Comparison of ENCODE assay signal across 32 mouse cellular contexts in the genomic region with DNA sequence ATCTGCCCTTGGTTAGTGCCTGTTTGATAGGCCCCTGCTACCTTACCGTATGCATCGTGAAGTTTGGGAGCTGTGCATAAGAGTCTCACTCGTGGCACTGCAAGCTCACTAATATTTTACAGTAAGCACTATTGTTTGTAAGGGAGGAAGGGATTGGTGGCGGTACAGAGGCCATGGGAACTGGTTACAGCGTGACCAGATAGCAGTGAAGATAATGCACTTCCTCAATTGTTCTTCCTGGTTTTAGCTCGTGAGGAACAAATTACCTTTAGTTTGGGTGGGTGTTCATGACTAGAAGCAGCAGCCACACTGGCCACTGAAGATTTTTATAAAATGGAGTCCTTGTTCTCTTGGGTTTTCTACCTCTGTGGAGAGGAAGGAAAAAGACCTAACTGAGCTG. TPM values are rescaled to one million over a fixed set of nuclear protein-coding genes. Genes with fewer than 3 reads are reported as not detected.
DNase-seq lines count a peak whose midpoint lies in the region; ATAC-seq lines count a peak whose summit lies in the region.
"Had no signal": no experiment of that assay in that cellular context is flagged by ENCODE, and none has a peak within 500 bp of the region (broad histone marks: within the 10 kb centered on the region; RNA-seq: fewer than 3 reads in every experiment).

No protein-coding gene starts in this region.

- no peak overlapping the region for H3K4me3 ChIP-seq in kidney, embryonic 15.5 days (replicated peaks)
- H3K4me3 ChIP-seq in hindbrain, embryonic 10.5 days, result no peak overlapping the region
- H3K4me3 ChIP-seq: embryonic facial prominence, embryonic 12.5 days; hindbrain, embryonic 15.5 days; lung, embryonic 15.5 days; midbrain, embryonic 13.5 days; stomach, embryonic 15.5 days had no signal

- H3K4me2 ChIP-seq in kidney, embryonic 15.5 days, result no peak overlapping the region
- H3K4me2 ChIP-seq: embryonic facial prominence, embryonic 12.5 days; heart, embryonic 11.5 days; hindbrain, embryonic 15.5 days; lung, embryonic 15.5 days; midbrain, embryonic 13.5 days; stomach, embryonic 15.5 days had no signal

- no peak overlapping the region for H3K9ac ChIP-seq in kidney, embryonic 15.5 days
- H3K9ac ChIP-seq: hindbrain, embryonic 15.5 days; lung, embryonic 15.5 days; midbrain, embryonic 13.5 days; stomach, embryonic 15.5 days had no signal

- peaks cover 3% of the 10 kb centered on the region; the same call in 1 of the 2 replicates for H3K4me1 ChIP-seq in kidney, embryonic 15.5 days
- peaks cover 18% of the 10 kb centered on the region for H3K4me1 ChIP-seq in hindbrain, embryonic 10.5 days (replicated peaks)
- H3K4me1 ChIP-seq: embryonic facial prominence, embryonic 12.5 days; lung, embryonic 15.5 days had no signal

- DNase-seq in kidney, postnatal 25 days, result no peak
- DNase-seq in 416B (ENCODE audit: low read depth), result peak; percentile 39
- DNase-seq in MEL-GATA-1-ER (ENCODE audit: extremely low read depth, low read depth), result peak; percentile 73
- DNase-seq in hindbrain, embryonic 10.5 days (ENCODE audit: low spot score), result no peak
- DNase-seq in lung, postnatal 14 days, result no peak
- DNase-seq: adrenal gland, adult 8-10 months; cerebellum, adult 11 months; cerebellum, adult 9-10 months; cerebellum, postnatal 36 days; embryo, embryonic 11 days; gastrocnemius, postnatal 14 days; heart, adult 18-20 months; heart, postnatal 4 days; kidney, adult 11 months; kidney, postnatal 4 days; layer of hippocampus, adult 9-11 months; liver; lung, postnatal 36 days; retina, postnatal 1 day; right cerebral cortex, postnatal 14 days; thymus, postnatal 14 days had no signal

- H3K27me3 ChIP-seq in kidney, embryonic 15.5 days, result no peaks in the 10 kb centered on the region
- no peaks in the 10 kb centered on the region for H3K27me3 ChIP-seq in hindbrain, embryonic 10.5 days (ENCODE audit: insufficient read depth, poor library complexity, severe bottlenecking)
- H3K27me3 ChIP-seq: embryonic facial prominence, embryonic 12.5 days; hindbrain, embryonic 15.5 days; lung, embryonic 15.5 days; stomach, embryonic 15.5 days had no signal

- H3K27ac ChIP-seq in kidney, embryonic 15.5 days, result peak overlapping the region; percentile 57
- no peak overlapping the region for H3K27ac ChIP-seq in hindbrain, embryonic 10.5 days
- H3K27ac ChIP-seq: embryonic facial prominence, embryonic 12.5 days; hindbrain, embryonic 15.5 days; lung, embryonic 15.5 days; midbrain, embryonic 13.5 days had no signal

- no peaks in the 10 kb centered on the region for H3K9me3 ChIP-seq in kidney, embryonic 15.5 days (replicated peaks)
- no peaks in the 10 kb centered on the region for H3K9me3 ChIP-seq in hindbrain, embryonic 10.5 days
- H3K9me3 ChIP-seq: embryonic facial prominence, embryonic 12.5 days; hindbrain, embryonic 15.5 days; lung, embryonic 15.5 days; midbrain, embryonic 13.5 days; stomach, embryonic 15.5 days had no signal

- H3K36me3 ChIP-seq in kidney, embryonic 15.5 days, result no peaks in the 10 kb centered on the region
- peaks cover 3% of the 10 kb centered on the region; the same call in 1 of the 2 replicates for H3K36me3 ChIP-seq in hindbrain, embryonic 10.5 days
- H3K36me3 ChIP-seq: embryonic facial prominence, embryonic 12.5 days; hindbrain, embryonic 15.5 days; stomach, embryonic 15.5 days had no signal

- no peak for ATAC-seq in kidney, embryonic 15.5 days (replicated peaks; ENCODE audit: low FRiP score)
- ATAC-seq in megakaryocyte progenitor cell, adult 5-6 weeks (replicated peaks; ENCODE audit: poor library complexity), result peak; percentile 78
- ATAC-seq: CD4-positive, CD25-positive, alpha-beta regulatory T cell, adult 4 months; forebrain, embryonic 14.5 days; inflammation-experienced regulatory T-cells, adult 6 months; midbrain, embryonic 13.5 days had no signal

- 77% methylated on average over 6 of the region's 6 CpGs for WGBS in kidney, embryonic 15.5 days
- 88% methylated on average over 6 of the region's 6 CpGs for WGBS in hindbrain, embryonic 10.5 days

RNA-seq across cellular contexts. Expression of a gene that starts 43.2 kb away (rescaled TPM):
- polyA plus RNA-seq in kidney, embryonic 15.5 days (2015; fragmentation: Nextera tagmentation; extraction: Ambion mirVana), result 22.2 and 22.9 TPM in 2 replicates
- total RNA-seq in megakaryocyte progenitor cell, adult 5-6 weeks (2015), result 27.7 and 29.0 TPM in 2 replicates
- total RNA-seq in megakaryocyte progenitor cell, adult 5-6 weeks (2017), result 19.1 and 19.4 TPM in 2 replicates
- 17.2 and 18.3 TPM in 2 replicates for polyA plus RNA-seq in hindbrain, embryonic 10.5 days (2016; fragmentation: Nextera tagmentation; extraction: Ambion mirVana)

Comparison
In these comparisons a context has a peak if more than half of its experiments do, and no peak if none do; other contexts are left out.
1. DNase-seq: peak in 416B (single experiment) and MEL-GATA-1-ER (single experiment); none in kidney, postnatal 25 days (0 of 2), hindbrain, embryonic 10.5 days (single experiment) and lung, postnatal 14 days (single experiment).